Mouse (Mus musculus): ENCODE measurements at regions not wholly inside any gene's neighbourhood (a gene's known extent, or its start where the extent isn't known, plus 50 kb on each side); places are given as distances from the start of the nearest gene placed in this dataset.

- DNase-seq (ENCODE audit: low spot score in 2 of 2), result peak in 1 of 2 experiments; percentile 28
These were observed 51.1 kb upstream of the Gm815 start for GRCm38 (mm10) chr19:26834564-26834963.

All from layer of hippocampus, adult 18-20 months (tissue).